Comparison of ENCODE assay signal across 14 mouse cellular contexts in genomic region chr1:183315783-183316182, GRCm38 (mm10). TPM values are rescaled to one million over a fixed set of nuclear protein-coding genes. Genes with fewer than 3 reads are reported as not detected.
DNase-seq lines count a peak whose midpoint lies in the region; ATAC-seq and TF ChIP-seq lines count a peak whose summit lies in the region.
"Had no signal": no experiment of that assay in that cellular context is flagged by ENCODE, and none has a peak within 500 bp of the region (broad histone marks: within the 10 kb centered on the region; RNA-seq: fewer than 3 reads in every experiment).

No protein-coding gene starts in this region.

- H3K4me3 ChIP-seq in intestine, postnatal 0 days (ENCODE audit: low read depth, low read length): no peak overlapping the region
- no peak overlapping the region for H3K4me3 ChIP-seq in intestine, embryonic 16.5 days (ENCODE audit: low read length)
- no peak overlapping the region for H3K4me3 ChIP-seq in midbrain, postnatal 0 days (ENCODE audit: low read depth, low read length)
- no peak overlapping the region for H3K4me3 ChIP-seq in midbrain, embryonic 10.5 days
- H3K4me3 ChIP-seq: liver, embryonic 15.5 days; myocyte had no signal

- no peak overlapping the region for H3K27ac ChIP-seq in intestine, postnatal 0 days (ENCODE audit: low read depth, low read length)
- no peak overlapping the region for H3K27ac ChIP-seq in intestine, embryonic 16.5 days (ENCODE audit: low read length)
- no peak overlapping the region for H3K27ac ChIP-seq in midbrain, postnatal 0 days (ENCODE audit: low read depth, low read length)
- no peak overlapping the region for H3K27ac ChIP-seq in midbrain, embryonic 10.5 days (replicated peaks)
- H3K27ac ChIP-seq: liver, embryonic 15.5 days had no signal

- WGBS in intestine, postnatal 0 days: 92% methylated on average over 2 of the region's 2 CpGs
- 93% methylated on average over 2 of the region's 2 CpGs for WGBS in intestine, embryonic 16.5 days
- 89% methylated on average over 2 of the region's 2 CpGs for whole genome bisulfite sequencing in midbrain, postnatal 0 days
- 88% methylated on average over 2 of the region's 2 CpGs for WGBS in midbrain, embryonic 10.5 days

- H3K9ac ChIP-seq in intestine, postnatal 0 days (ENCODE audit: low read depth, low read length): no peak overlapping the region
- no peak overlapping the region for H3K9ac ChIP-seq in intestine, embryonic 16.5 days (ENCODE audit: low read depth, low read length)
- H3K9ac ChIP-seq in midbrain, postnatal 0 days (replicated peaks; ENCODE audit: low read length, poor library complexity, severe bottlenecking): no peak overlapping the region
- H3K9ac ChIP-seq: liver, embryonic 15.5 days had no signal

- DNase-seq in midbrain, postnatal 0 days (ENCODE audit: low spot score): no peak
- DNase-seq in midbrain, embryonic 10.5 days (ENCODE audit: low spot score): no peak
- DNase-seq in R1 (ENCODE audit: low read depth, low spot score): peak; percentile 65
- DNase-seq in splenic B cell, adult 2 months (ENCODE audit: low read depth, low spot score): peak; percentile 38
- DNase-seq in ovary, postnatal 36 days (ENCODE audit: low spot score): no peak
- no peak for DNase-seq in layer of hippocampus, postnatal 14 days (ENCODE audit: low spot score in 2 of 2)
- DNase-seq: cerebellum, adult 18-20 months; gastrocnemius, postnatal 25 days; heart, postnatal 36 days; right cerebral cortex, postnatal 25 days had no signal

- peaks cover 52% of the 10 kb centered on the region for H3K36me3 ChIP-seq in intestine, postnatal 0 days (ENCODE audit: control insufficient read depth, insufficient read depth)
- H3K36me3 ChIP-seq in intestine, embryonic 16.5 days (ENCODE audit: control insufficient read depth, insufficient read depth, low read length): peaks cover 7% of the 10 kb centered on the region
- peaks cover 49% of the 10 kb centered on the region for H3K36me3 ChIP-seq in midbrain, postnatal 0 days (ENCODE audit: insufficient read depth, low read length)
- H3K36me3 ChIP-seq in midbrain, embryonic 10.5 days: peaks cover 82% of the 10 kb centered on the region
- peaks cover 18% of the 10 kb centered on the region for H3K36me3 ChIP-seq in splenic B cell, adult 2 months (ENCODE audit: control insufficient read depth, insufficient read depth, low read length, poor library complexity, severe bottlenecking)

- no peak for ATAC-seq in intestine, postnatal 0 days
- no peak for ATAC-seq in intestine, embryonic 16.5 days
- no peak for ATAC-seq in midbrain, postnatal 0 days (ENCODE audit: low FRiP score)

- TF ChIP-seq CTCF in intestine, postnatal 0 days (IDR thresholded peaks at IDR 0.05; ENCODE audit: low read depth): peak; percentile 47
- peak; percentile 41 for TF ChIP-seq CTCF in midbrain, postnatal 0 days (IDR thresholded peaks at IDR 0.05)

- no peaks in the 10 kb centered on the region for H3K4me1 ChIP-seq in intestine, postnatal 0 days (replicated peaks; ENCODE audit: control insufficient read depth, insufficient read depth, low read length)
- no peaks in the 10 kb centered on the region for H3K4me1 ChIP-seq in intestine, embryonic 16.5 days (ENCODE audit: control insufficient read depth, insufficient read depth, low read length)
- no peaks in the 10 kb centered on the region for H3K4me1 ChIP-seq in midbrain, postnatal 0 days (ENCODE audit: insufficient read depth, low read length)
- H3K4me1 ChIP-seq in midbrain, embryonic 10.5 days: no peaks in the 10 kb centered on the region
- H3K4me1 ChIP-seq: liver, embryonic 15.5 days had no signal

- no peaks in the 10 kb centered on the region for H3K27me3 ChIP-seq in intestine, postnatal 0 days (replicated peaks; ENCODE audit: control insufficient read depth, insufficient read depth, low read length)
- H3K27me3 ChIP-seq in intestine, embryonic 16.5 days (replicated peaks; ENCODE audit: control insufficient read depth, insufficient read depth, low read length): no peaks in the 10 kb centered on the region
- H3K27me3 ChIP-seq in midbrain, postnatal 0 days (ENCODE audit: insufficient read depth, low read length): no peaks in the 10 kb centered on the region
- no peaks in the 10 kb centered on the region for H3K27me3 ChIP-seq in midbrain, embryonic 10.5 days (ENCODE audit: low read depth, poor library complexity, severe bottlenecking)
- no peaks in the 10 kb centered on the region for H3K27me3 ChIP-seq in splenic B cell, adult 2 months (ENCODE audit: control insufficient read depth, insufficient read depth, low read length, poor library complexity, severe bottlenecking)
- H3K27me3 ChIP-seq: liver, embryonic 15.5 days had no signal

- no peaks in the 10 kb centered on the region for H3K9me3 ChIP-seq in intestine, postnatal 0 days (ENCODE audit: control insufficient read depth)
- H3K9me3 ChIP-seq in intestine, embryonic 16.5 days (ENCODE audit: control insufficient read depth, low read length): no peaks in the 10 kb centered on the region
- no peaks in the 10 kb centered on the region for H3K9me3 ChIP-seq in midbrain, postnatal 0 days (ENCODE audit: low read length)
- H3K9me3 ChIP-seq in midbrain, embryonic 10.5 days (replicated peaks): no peaks in the 10 kb centered on the region
- H3K9me3 ChIP-seq: liver, embryonic 15.5 days had no signal

- no peak overlapping the region for H3K4me2 ChIP-seq in intestine, postnatal 0 days (replicated peaks; ENCODE audit: low read depth)
- no peak overlapping the region for H3K4me2 ChIP-seq in intestine, embryonic 16.5 days (ENCODE audit: low read depth, low read length)
- no peak overlapping the region for H3K4me2 ChIP-seq in midbrain, postnatal 0 days (ENCODE audit: low read depth, low read length, poor library complexity, severe bottlenecking)
- H3K4me2 ChIP-seq: liver, embryonic 15.5 days had no signal

RNA-seq across cellular contexts. Expression of gene Brox, which starts 18.7 kb away (rescaled TPM):
- polyA plus RNA-seq in intestine, postnatal 0 days (2015; fragmentation: Nextera tagmentation; extraction: Ambion mirVana): 29.7 and 32.5 TPM in 2 replicates
- 41.8 and 42.5 TPM in 2 replicates for polyA plus RNA-seq in intestine, embryonic 16.5 days (2015; fragmentation: Nextera tagmentation; extraction: Ambion mirVana)
- total RNA-seq in midbrain, postnatal 0 days (2014; rRNA removed): 120 and 127 TPM in 2 replicates
- 88.5 and 89.1 TPM in 2 replicates for polyA plus RNA-seq in midbrain, postnatal 0 days (2015; fragmentation: Nextera tagmentation; extraction: Ambion mirVana)
- 40.3 and 50.3 TPM in 2 replicates for polyA plus RNA-seq in midbrain, embryonic 10.5 days (2016; fragmentation: Nextera tagmentation; extraction: Ambion mirVana)
- total RNA-seq in layer of hippocampus, postnatal 14 days (2021): 10 to 100 TPM; 55.7 to 59.4 TPM

RNA-seq across cellular contexts. Expression of gene Aida, which starts 19.4 kb away (rescaled TPM):
- 25.1 and 26.3 TPM in 2 replicates for polyA plus RNA-seq in intestine, postnatal 0 days (2015; fragmentation: Nextera tagmentation; extraction: Ambion mirVana)
- 22.6 and 23.6 TPM in 2 replicates for polyA plus RNA-seq in intestine, embryonic 16.5 days (2015; fragmentation: Nextera tagmentation; extraction: Ambion mirVana)
- total RNA-seq in midbrain, postnatal 0 days (2014; rRNA removed): 64.5 TPM in 2 replicates
- 40.0 and 44.8 TPM in 2 replicates for polyA plus RNA-seq in midbrain, postnatal 0 days (2015; fragmentation: Nextera tagmentation; extraction: Ambion mirVana)
- 42.3 and 45.1 TPM in 2 replicates for polyA plus RNA-seq in midbrain, embryonic 10.5 days (2016; fragmentation: Nextera tagmentation; extraction: Ambion mirVana)
- total RNA-seq in layer of hippocampus, postnatal 14 days (2021): 10 to 100 TPM; 40.7 to 49.6 TPM

RNA-seq across cellular contexts. Expression of gene Mia3, which starts 53.6 kb away (rescaled TPM):
- polyA plus RNA-seq in intestine, postnatal 0 days (2015; fragmentation: Nextera tagmentation; extraction: Ambion mirVana): 53.9 and 57.3 TPM in 2 replicates
- polyA plus RNA-seq in intestine, embryonic 16.5 days (2015; fragmentation: Nextera tagmentation; extraction: Ambion mirVana): 67.2 and 67.3 TPM in 2 replicates
- total RNA-seq in midbrain, postnatal 0 days (2014; rRNA removed): 132 and 137 TPM in 2 replicates
- 87.9 and 108 TPM in 2 replicates for polyA plus RNA-seq in midbrain, postnatal 0 days (2015; fragmentation: Nextera tagmentation; extraction: Ambion mirVana)
- polyA plus RNA-seq in midbrain, embryonic 10.5 days (2016; fragmentation: Nextera tagmentation; extraction: Ambion mirVana): 83.8 and 95.2 TPM in 2 replicates
- total RNA-seq in layer of hippocampus, postnatal 14 days (2021): 100 to 1,000 TPM; 232 to 244 TPM

Comparison
In these comparisons a context has a peak if more than half of its experiments do, and no peak if none do; other contexts are left out.
1. DNase-seq: peak in R1 (single experiment) and splenic B cell, adult 2 months (single experiment); none in midbrain, postnatal 0 days (single experiment), midbrain, embryonic 10.5 days (single experiment), ovary, postnatal 36 days (single experiment) and layer of hippocampus, postnatal 14 days (0 of 2).